Mouse (Mus musculus): ENCODE results near the gene Rpl13a.
"Not testable (repeated sequence)": the region's sequence is repeated elsewhere in the genome, so short reads cannot be mapped to it uniquely, and the experiment has no call there.

Rpl13a gene

GRCm38 (mm10) chr7:45128624-45129246, at the start of gene Rpl13a:
TSS of gene Rpl13a (minus strand) at chr7:45128761.
- DNase-seq (ENCODE audit: low spot score in 2 of 2) = peak; percentile 88 to 97

GRCm38 (mm10) chr7:45176356-45176755, 47.8 kb upstream of the Rpl13a start:
- DNase-seq (ENCODE audit: low spot score in 2 of 2) = no peak

- no peak for DNase-seq (ENCODE audit: low spot score in 2 of 2)
Measured at GRCm38 (mm10) chr7:45175929-45176328, 47.4 kb upstream of the Rpl13a start.

- no peak for DNase-seq (ENCODE audit: low spot score in 2 of 2)
Measured at GRCm38 (mm10) chr7:45175398-45175797, 46.8 kb upstream of the Rpl13a start.

GRCm38 (mm10) chr7:45174567-45175280, 46.2 kb upstream of the Rpl13a start:
- no peak for DNase-seq (ENCODE audit: low spot score in 2 of 2)

- not testable (repeated sequence) for DNase-seq (ENCODE audit: low spot score in 2 of 2)
Measured at GRCm38 (mm10) chr7:45173772-45174171, 45.2 kb upstream of the Rpl13a start.

DNA sequence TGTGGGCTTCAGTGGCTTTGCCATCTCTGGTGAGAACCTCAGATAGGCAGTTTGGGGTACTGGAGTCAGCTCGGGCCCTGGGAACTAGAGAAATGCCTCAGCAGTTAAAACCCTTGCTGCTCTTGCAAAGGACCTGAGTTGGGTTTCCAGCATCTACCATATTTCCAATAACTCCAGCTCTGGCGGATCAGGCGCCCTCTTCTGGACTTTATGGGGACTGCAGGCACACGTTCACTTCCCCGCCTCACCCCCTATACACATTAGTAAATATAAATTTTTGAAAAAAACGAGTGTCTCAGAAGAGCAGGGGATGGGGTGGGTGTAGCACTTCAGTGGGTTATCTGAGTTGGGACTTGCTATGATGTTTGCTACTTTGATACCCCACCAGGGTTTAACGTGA, 44.4 kb upstream of the Rpl13a start:
- no peak for DNase-seq (ENCODE audit: low spot score in 2 of 2)

DNA sequence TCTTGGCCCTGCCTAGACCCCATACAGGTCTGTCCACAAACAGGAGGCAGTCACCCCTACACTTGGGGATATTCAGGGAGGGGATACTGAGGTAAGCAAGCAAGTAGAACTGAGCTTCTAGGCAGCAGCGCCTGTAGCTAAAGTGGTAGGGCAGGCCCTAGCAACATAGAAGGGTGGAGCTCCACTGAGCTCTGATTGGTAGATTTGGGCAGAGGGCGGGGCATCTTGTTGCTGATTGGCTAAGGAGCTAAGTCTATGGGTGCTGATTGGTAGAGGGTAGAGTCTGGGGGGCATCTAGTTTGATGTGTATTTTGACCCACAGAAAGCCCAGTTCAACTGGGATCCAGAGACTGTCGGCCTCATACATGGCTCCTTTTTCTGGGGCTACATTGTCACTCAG, 40.9 kb upstream of the Rpl13a start:
- DNase-seq (ENCODE audit: low spot score in 2 of 2) = no peak

DNA sequence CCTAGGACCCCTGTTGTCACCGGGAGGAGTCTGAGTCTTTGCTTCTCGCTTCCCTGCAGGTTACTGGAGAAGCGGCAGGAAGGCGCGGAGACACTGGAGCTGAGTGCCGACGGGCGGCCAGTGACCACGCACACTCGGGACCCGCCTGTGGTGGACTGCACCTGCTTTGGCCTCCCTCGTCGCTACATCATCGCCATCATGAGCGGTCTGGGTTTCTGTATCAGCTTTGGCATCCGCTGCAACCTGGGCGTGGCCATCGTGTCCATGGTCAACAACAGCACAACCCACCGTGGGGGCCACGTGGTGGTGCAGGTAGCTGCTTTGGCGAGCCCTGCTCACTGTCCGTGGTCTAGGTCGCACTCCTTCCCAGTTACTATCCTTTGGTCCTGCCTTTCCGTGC, 40.1 kb upstream of the Rpl13a start:
- DNase-seq (ENCODE audit: low spot score in 2 of 2) = no peak

DNA sequence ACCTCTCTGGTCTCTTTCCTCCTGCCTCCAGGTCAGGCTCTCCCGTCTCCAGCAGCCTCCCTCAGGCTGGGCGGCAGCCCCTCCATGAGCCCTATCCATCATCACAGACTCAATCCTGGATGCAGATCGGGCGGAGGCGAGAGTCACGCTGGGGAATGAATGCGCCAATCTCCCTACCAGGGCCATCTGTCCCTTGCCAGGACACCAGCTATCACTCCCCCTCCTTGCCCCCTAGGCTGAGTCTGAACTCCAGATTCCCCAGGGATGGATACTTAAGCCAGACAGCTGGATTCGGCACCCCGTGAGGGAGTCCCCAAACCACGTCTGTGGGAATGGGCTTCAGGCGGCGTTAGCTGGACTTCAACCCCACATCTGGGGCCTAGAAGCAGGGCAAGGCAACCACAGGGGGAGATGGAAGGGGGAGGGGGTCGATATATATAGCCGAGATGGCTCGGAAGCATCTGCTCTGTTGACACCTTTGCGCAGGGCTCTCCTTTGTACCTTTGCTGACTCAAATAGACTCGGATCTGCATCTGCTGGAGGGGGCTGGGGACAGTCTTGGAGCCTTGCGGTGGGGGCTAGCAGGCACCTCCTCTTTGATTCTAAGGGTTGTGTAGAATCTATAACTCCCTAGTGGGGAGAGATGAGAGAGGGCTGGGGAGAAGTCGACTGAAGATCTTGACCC, 39.3 kb upstream of the Rpl13a start:
- DNase-seq (ENCODE audit: low spot score in 2 of 2) = no peak

- DNase-seq (ENCODE audit: low spot score in 2 of 2) = no peak
Measured at GRCm38 (mm10) chr7:45166950-45167401, 38.4 kb upstream of the Rpl13a start.

GRCm38 (mm10) chr7:45165701-45166100, 37.1 kb upstream of the Rpl13a start:
- DNase-seq (ENCODE audit: low spot score in 2 of 2) = no peak

- no peak for DNase-seq (ENCODE audit: low spot score in 2 of 2)
Measured at GRCm38 (mm10) chr7:45164833-45165232, 36.3 kb upstream of the Rpl13a start.

- no peak for DNase-seq (ENCODE audit: low spot score in 2 of 2)
Measured at GRCm38 (mm10) chr7:45163735-45164490, 35.4 kb upstream of the Rpl13a start, which contains the start of gene Slc17a7. TSS of gene Slc17a7 (plus strand) at chr7:45163949.

- DNase-seq (ENCODE audit: low spot score in 2 of 2) = no peak
Measured at GRCm38 (mm10) chr7:45162996-45163615, 34.5 kb upstream of the Rpl13a start.

- DNase-seq (ENCODE audit: low spot score in 2 of 2) = no peak
Measured at GRCm38 (mm10) chr7:45162551-45162950, 34.0 kb upstream of the Rpl13a start.

GRCm38 (mm10) chr7:45161612-45162473, 33.3 kb upstream of the Rpl13a start:
- DNase-seq (ENCODE audit: low spot score in 2 of 2) = peak; percentile 91 to 97

GRCm38 (mm10) chr7:45160866-45161265, 32.3 kb upstream of the Rpl13a start:
- DNase-seq (ENCODE audit: low spot score in 2 of 2) = no peak

DNA sequence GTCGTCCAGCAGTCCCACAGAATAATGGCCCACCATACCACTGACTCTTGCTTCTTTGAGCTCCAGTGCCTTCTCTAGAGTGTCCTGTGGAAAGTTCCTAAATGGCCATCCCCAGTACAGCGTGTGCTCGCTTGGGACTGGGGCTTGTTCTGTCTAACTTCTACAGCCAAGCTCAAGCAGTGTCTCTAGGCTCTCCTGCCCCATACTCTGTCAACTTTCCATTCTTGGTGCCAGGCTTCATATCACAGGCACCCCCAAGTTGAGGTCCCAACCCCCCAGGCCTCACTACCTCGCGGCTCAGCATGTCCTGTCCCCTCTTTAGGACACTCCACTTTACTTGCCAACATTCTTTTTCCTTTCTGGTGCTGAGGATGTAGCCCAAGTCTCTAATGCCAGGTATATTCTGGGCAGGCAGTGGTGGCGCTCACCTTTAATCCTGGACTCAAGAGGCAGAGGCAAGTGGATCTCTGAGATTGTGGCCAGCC, 31.8 kb upstream of the Rpl13a start:
- no peak for DNase-seq (ENCODE audit: low spot score in 2 of 2)

DNA sequence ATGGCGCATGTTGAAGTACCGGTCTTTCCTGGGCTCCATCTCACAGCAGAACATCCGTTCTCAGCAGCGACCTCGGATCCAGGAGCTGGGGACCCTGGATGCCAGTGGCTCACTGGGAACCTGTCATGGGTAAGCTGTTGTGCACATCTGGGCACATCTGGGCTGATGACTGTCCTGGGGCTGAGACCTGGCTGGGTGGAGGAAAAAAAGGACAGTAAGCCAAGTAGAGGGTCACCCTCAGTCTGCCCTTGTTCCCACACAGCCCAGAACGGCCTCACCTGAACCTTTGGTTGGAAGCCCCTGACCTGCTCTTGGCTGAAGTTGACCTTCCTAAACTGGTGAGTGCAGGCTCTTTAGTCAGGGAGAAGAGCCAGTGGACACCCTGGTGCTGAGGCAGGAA, 30.4 kb upstream of the Rpl13a start:
- no peak for DNase-seq (ENCODE audit: low spot score in 2 of 2)

Measured in cerebellum, postnatal 4 days (tissue).